Mouse (Mus musculus) adrenal gland, adult 2 months (tissue): ENCODE measurements at regions not wholly inside any gene's neighbourhood (a gene's known extent, or its start where the extent isn't known, plus 50 kb on each side); places are given as distances from the start of the nearest gene placed in this dataset.

Source experiments
- DNase-seq: peaks from one replicate; pipeline ENCODE4 v3.0.0; 2021

GRCm38 (mm10) chr12:13164791-13165190 lies 84.2 kb downstream of the Ddx1 start:
- no peak for DNase-seq

DNA sequence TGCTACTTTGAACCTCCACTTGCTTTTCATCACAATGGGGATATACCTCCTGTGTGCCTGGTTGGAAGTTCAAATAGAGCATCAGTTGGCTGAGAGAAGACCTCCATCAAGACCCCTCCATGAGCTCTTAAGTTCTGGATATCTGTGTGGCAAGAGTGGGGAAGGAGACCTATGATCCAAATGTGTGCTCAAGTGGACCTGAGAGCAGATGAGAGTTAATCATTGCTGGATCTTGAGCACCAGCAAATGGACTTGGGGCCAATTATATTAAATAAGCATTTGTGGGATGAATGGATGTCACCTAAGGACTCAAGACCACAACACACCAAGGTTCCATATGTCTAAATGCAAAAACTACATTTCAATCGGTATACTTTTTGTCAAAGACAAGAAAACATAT lies 88.0 kb downstream of the Ddx1 start:
- DNase-seq = no peak

DNA sequence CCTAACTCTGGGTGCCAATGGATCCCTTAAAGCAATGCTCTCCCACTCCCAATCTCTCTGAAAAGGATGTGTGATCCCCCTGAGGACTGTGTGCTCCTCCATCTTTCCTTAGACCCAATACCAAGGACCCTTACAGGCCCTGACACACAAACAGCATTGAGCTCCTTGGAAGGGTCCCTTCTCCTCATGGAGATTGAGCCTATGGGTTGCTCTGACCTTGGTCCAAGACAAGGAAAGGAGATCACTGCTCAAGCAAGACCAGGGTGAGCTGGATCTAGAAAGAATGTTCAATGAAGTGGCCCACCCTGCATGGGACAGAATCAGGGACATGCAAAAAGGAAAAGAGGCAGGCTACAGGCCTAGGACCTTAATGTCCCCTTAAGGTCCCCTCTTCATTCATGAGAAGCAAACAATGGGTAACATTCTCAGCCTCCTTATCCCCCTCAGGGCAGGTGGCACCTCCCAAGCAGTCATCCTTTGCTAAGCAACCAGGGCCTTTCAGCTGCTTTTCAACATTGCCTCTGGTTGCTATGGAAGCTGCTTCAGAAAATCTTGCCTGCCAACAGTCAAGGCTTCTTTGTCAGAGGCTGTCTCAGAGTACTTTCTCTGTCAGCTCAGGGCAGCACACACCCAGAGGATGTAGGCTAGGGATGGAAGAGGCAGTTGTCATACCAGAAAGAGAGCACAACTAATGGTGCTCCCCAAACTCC lies 89.5 kb downstream of the Ddx1 start:
- no peak for DNase-seq

DNA sequence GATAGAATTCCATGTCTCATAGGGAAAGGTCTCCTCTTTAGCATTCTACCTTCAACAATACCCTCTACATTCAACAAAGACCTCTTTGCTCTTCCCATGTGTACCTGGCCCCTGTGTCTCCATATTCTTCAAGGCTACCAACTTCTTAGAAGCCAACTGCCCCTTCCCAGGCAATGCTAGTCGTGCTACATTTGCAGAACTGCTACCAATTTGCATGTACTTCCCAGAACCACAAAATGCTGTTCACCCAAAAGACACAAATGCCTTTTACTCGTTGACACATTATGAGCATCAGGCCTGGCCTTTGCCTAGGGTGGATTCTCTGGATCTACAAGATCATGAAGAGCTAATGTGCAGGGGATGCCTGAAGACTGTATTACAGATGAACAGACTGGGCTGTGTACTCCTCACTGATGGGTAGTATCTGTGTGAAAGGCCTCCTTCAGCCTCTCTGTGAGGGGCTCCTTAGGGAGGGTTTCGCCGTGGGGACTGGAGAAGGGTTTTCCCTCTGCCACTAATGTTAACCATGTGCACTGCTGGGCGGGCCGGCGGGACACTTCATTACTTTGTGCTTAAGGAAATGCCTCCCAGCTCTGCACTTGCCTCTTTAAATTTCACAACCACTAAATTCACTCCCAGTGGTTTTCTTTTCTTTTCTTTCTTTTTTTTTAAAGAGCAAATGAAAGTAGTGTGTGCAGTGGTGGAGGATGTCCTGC lies 91.2 kb downstream of the Ddx1 start:
- no peak for DNase-seq

DNA sequence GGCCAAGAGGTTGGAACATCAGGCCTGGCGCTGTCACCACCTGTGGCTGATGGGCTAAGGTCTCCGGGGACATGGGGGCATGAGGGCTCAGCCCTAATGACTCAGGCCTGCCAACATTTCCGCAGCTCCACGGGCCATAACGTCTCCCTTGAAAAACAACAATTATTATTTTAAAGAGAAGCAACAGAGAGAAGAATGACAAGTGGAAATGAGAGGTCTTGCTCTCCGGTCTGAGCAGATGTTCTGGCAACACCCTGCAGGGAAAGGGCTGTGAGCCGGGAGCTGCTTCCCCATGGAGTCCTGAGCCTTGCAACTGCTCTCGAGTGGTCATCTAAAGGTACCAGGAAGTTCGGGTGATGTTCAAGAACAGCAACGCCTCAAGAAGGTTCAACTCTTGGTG lies 91.9 kb downstream of the Ddx1 start:
- DNase-seq = no peak

DNA sequence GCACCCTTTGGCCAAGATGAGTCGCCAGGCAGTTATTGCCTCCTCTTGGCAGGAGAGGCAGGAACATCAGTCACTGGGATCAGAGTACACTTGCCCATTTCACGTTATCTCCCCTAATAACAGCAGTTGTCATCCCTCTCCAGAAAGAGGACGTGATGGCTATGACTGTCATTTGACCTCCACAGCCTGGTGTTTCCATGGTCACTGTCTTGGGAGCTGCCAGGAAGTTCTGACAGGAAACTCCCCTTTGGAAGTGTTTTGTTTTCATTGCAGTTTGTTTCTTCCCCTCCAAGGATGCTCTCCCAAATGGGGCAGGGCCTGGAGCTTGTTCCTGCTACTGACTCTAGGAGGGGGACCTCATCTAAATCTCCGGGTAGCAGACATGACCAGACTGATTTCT lies 98.3 kb downstream of the Ddx1 start:
- DNase-seq = peak; percentile 51

GRCm38 (mm10) chr12:13147251-13147650 lies 101.8 kb downstream of the Ddx1 start:
- no peak for DNase-seq

DNA sequence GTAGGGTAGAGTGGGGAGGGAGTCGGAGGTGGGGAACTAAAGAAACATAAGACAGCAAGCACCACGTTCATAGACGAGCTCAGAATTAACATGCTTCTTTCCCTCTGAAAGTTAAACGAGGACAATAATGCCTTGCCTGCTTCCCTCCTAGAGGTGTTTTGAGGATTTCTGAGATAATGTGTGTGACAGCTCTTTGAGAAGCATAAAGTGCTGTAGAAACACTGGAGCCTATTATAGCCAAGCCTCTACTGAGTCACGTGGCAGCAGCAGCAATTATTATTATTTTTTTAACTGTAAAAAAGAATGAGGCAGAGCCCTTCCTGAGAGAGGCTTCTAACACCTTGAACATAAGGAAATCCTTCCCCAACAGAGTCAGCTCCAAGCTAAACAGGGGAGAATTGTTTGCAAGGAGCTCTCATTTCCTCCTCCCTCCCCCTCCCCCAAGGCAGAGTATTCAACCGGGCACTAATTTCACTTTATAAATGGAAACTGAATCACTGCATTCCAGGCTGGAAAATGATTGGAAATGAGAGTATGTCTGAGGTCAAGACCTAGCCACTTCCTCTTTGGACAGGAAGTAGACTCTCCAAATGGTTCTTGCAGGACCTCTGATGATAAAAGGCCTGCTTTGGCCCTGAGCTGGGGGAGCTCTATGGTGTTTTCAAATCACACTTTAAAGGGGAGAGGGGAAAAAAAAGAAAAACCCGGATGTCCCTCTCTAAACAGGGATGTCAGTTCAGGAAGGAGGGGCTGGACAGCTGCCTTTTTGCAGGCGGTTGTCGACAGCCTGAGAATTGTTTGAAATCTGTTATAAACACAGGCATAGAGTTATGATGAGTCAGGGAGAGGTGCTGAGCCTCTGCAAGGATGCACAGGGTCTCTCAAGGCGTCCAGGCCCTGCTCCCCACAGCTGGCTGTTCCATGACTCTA lies 103.6 kb downstream of the Ddx1 start:
- DNase-seq = peak; percentile 59

DNA sequence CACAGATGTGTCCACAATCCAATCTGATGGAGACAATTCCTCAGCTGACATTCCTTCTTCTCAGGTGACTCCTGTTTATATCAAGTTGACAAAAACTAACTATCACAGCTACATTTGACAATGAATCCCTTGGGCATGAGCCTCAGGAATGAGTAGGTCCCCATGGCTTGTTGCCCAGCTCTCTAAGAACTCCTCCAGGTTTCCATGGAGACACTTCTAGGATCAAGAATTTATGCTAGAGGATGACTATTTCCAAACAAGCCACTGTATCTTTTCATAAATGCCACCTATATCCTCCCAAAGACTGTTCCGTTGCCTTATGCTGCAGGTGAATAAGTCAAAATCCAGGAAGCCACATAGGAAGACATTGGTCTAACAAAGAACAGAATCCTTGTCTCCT lies 104.3 kb downstream of the Ddx1 start:
- no peak for DNase-seq

- DNase-seq = no peak
Measured at GRCm38 (mm10) chr12:13140636-13141035, 108.4 kb downstream of the Ddx1 start.

- DNase-seq = no peak
Measured at GRCm38 (mm10) chr12:13139189-13139588, 109.8 kb downstream of the Ddx1 start.

DNA sequence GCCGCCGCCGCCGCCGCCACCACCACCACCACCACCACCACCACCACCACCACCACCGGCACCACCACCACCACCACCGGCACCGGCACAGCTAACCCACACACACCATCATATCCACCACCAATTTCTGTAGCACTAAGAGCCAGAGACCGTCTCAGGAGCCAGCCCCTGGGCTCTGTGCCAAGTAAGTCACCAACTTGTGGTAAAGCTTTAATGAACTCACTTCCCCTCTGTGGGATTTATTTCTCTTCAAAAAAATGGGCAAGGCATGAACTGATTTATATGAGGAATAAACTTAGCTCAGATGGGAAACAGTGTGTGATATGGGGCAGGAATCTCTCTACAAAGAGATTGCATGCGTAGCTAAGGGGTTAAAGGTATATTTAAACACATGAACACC lies 114.8 kb downstream of the Ddx1 start:
- no peak for DNase-seq

- peak; percentile 75 for DNase-seq
Measured at GRCm38 (mm10) chr12:13129677-13130082, 119.3 kb downstream of the Ddx1 start.

DNA sequence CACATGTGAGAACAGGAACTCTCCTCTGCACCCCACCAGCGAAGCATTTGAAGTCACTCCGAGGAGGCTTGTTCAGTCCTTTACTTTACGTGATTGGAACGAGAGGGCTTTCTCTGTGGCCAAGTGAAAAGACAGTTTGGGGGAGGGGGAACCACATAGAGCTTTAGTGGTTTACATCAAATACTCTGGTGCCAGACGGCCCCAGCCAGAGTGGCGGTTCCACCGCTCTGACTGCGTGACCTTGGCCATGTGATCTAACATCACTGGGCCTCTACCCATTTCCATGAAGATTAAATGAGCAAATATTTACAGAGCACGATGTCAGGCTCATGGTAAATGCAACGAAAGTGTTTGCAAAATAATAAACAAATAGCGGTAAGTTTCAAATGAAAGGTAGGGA lies 121.6 kb downstream of the Ddx1 start:
- DNase-seq = no peak

GRCm38 (mm10) chr12:13125054-13125453 lies 124.0 kb downstream of the Ddx1 start:
- DNase-seq = no peak

- DNase-seq = peak; percentile 65
Measured at GRCm38 (mm10) chr12:13122282-13122681, 126.7 kb downstream of the Ddx1 start.

GRCm38 (mm10) chr12:13120581-13120980 lies 128.4 kb downstream of the Ddx1 start:
- peak; percentile 71 for DNase-seq

GRCm38 (mm10) chr12:13119653-13120052 lies 129.4 kb downstream of the Ddx1 start:
- peak; percentile 76 for DNase-seq

GRCm38 (mm10) chr12:13118026-13118425 lies 131.0 kb downstream of the Ddx1 start:
- DNase-seq = peak; percentile 38

DNA sequence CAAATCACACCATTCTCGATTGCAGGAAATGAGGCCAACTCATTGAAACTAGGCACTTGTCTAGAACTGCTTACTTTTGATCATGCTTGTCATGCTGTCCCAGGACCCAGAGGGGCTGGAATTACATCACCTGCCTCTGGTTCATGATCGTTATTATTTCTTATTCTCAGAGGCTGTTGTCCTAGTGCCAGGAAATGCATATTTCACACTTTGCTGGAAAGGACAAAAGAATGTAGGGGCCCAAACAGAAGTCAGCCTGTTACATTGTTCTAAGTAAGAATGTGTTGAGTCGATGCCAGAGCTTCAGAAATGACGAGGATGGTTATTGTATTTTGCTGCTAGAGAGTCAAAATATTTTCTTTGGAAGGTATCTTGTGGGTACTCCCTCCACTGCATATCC lies 134.7 kb downstream of the Ddx1 start:
- DNase-seq = no peak

GRCm38 (mm10) chr12:13106931-13107330 lies 142.1 kb downstream of the Ddx1 start:
- no peak for DNase-seq

GRCm38 (mm10) chr12:13100505-13101354 lies 148.3 kb downstream of the Ddx1 start:
- peak; percentile 79 for DNase-seq
